Mouse (Mus musculus) lung, adult 2 months (tissue): Measurements from ENCODE around the gene Rsbn1l. TPM values are rescaled to one million over a fixed set of nuclear protein-coding genes. Genes with fewer than 3 reads are reported as not detected.

Experiments used
- DNase-seq: peaks from one replicate; pipeline ENCODE4 v3.0.0; 2022
- H3K4me1 ChIP-seq: fragments of 200-500 bp; 2 replicates; pipeline ENCODE4 v1.6.1; 2011; ENCODE audit warnings: low read length; ENCODE audit not compliant: control insufficient read depth, insufficient read depth
- H3K4me3 ChIP-seq: fragments of 200-500 bp; replicated peaks from 2 replicates; pipeline ENCODE3; 2011; ENCODE audit warnings: low read depth, mild to moderate bottlenecking, control low read depth, low read length; ENCODE audit errors: extremely low read depth
- CTCF ChIP-seq: fragments of 200-500 bp; IDR thresholded peaks from 2 replicates; pipeline ENCODE4 v1.5.1; 2011; ENCODE audit warnings: mild to moderate bottlenecking, low read length, control low read depth; ENCODE audit not compliant: insufficient read depth
- POLR2A ChIP-seq: fragments of 200-500 bp; IDR thresholded peaks from 2 replicates; pipeline ENCODE4 v1.6.1; 2011; ENCODE audit warnings: low read depth, mild to moderate bottlenecking, control low read depth, low read length, borderline replicate concordance; ENCODE audit errors: extremely low read depth
- WGBS: fragments of 180-500 bp; shearing (Covaris S2); methylation state at CpG from one replicate; pipeline ENCODE4 v1.1.7; 2018; 5-methylcytosine and 5-hydroxymethylcytosine counted together
- polyA plus RNA-seq: library from polyadenylated mRNA; depleted of rRNA; stranded (reverse); fragments of >200 nt; gene quantifications from 2 replicates; pipeline ENCODE4 v1.2.3, GENCODE M21; 2012; rRNA removed

Rsbn1l gene
- polyA plus RNA-seq, 1 experiment: 7.0 TPM

DNA sequence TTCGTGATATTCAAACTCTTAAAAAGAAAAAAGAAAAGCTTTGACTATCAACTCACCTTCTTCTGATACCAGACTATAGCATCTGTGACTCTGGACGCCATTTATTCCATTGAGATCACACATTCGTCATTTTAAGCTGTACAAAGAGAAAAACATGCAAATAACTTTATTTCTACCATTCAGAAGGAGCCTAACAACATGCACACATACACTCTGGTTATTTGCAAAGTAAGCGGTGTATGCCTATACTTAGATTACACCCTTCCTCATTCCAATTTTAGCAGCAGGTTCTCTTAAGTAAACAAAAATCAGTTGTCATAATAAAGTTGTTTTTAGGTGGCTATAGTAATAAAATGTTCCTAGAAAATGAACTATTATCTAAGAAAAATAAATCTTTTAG lies 101.1 kb downstream of the Rsbn1l start:
- TF ChIP-seq CTCF: no peak
- no peak for TF ChIP-seq POLR2A

DNA sequence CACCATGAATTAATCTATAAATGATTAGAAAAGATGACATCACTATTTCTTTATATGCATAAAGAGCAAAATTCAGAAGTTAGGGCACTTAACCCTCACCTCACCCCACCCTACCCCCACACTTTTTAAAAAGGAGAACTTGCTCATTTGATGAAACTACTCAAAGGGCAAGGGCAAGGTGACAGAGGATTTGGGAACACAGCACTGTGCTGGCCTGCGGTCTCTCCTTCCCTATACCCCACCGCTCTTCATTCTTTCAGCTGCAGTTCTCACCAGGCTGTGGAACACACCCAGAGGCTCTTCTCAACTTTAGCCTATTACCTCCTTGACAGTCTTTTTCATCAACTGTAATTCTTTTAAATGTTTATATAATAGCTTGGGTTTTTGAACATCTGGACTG lies 109.2 kb downstream of the Rsbn1l start:
- no peak for DNase-seq
- Histone ChIP-seq H3K4me3 (no peak overlapping the region), H3K4me1 (no peaks in the 10 kb centered on the region)
- TF ChIP-seq CTCF (no peak), POLR2A (no peak)
- WGBS: 74% methylated on average over 2 of the region's 2 CpGs

More for the DNA sequence above, 101.1 kb downstream of the Rsbn1l start:
- 74% methylated on average over 4 of the region's 4 CpGs for WGBS
- Histone ChIP-seq H3K4me3 (no peak overlapping the region), H3K4me1 (no peaks in the 10 kb centered on the region)
- no peak for DNase-seq

DNA sequence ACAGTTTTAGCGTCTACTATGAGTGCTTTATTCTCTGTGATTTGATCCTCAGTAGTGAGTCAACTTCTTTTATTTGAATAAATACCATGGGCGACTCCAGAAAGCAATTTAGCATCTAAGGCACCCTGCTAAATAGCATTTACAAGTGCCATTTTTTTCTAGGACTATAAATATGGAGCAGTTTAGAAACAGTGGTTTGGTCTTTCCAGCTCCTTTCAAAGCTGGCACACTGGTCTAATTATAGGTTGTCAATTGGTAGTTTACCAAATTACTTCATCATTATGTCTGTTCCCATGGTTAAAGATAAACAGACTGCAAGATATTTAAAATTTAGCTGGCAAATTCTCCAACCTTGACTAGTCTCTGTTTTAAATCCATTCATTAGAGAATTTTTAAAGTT lies 112.4 kb downstream of the Rsbn1l start:
- Histone ChIP-seq H3K4me3 (no peak overlapping the region), H3K4me1 (no peaks in the 10 kb centered on the region; the same call in 1 of the 2 replicates)
- DNase-seq: no peak
- WGBS: 68% methylated on average over 2 of the region's 2 CpGs
- TF ChIP-seq POLR2A (no peak), CTCF (no peak)

DNA sequence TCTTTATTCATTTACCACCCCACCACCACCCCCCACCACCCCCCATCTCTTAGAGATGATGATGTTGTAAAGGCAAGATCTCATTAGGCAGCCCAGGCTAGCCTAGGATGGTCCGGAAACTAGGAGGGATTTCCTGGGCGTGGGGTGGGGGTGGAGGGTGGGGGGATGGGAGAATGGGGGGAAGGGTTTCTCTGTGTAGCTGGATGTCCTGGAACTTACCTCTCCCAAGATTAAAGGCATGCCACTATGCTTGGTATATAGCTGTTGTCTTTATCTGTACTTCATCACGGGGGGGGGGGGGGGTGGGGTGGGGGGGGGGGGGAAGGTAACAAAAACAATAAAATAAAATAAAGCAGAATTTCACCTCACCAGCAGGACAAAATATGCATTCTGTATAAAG lies 112.8 kb downstream of the Rsbn1l start:
- WGBS: 68% methylated on average over 2 of the region's 3 CpGs
- no peaks in the 10 kb centered on the region; the same call in 1 of the 2 replicates for H3K4me1 ChIP-seq
- no peak overlapping the region for H3K4me3 ChIP-seq
- TF ChIP-seq POLR2A (no peak), CTCF (no peak)
- DNase-seq: no peak

Other genes starting within 250 kb of the Rsbn1l start
- 1.00 and 2.7 TPM in 2 replicates for gene Phtf2, start 74.3 kb downstream of the Rsbn1l start, polyA plus RNA-seq
- gene Tmem60, start 74.2 kb downstream of the Rsbn1l start, polyA plus RNA-seq: 7.8 and 12.4 TPM in 2 replicates
- gene Ptpn12, start 99.5 kb upstream of the Rsbn1l start, polyA plus RNA-seq: 76.7 and 85.2 TPM in 2 replicates
- gene Gsap, start 229.9 kb upstream of the Rsbn1l start, polyA plus RNA-seq: 18.4 and 25.7 TPM in 2 replicates